Mouse (Mus musculus): ENCODE results near the gene Wbp4. TPM values are rescaled to one million over a fixed set of nuclear protein-coding genes. Genes with fewer than 3 reads are reported as not detected.

Gene Wbp4
- polyA plus RNA-seq, 1 experiment from 2014 or later, result 36.4 TPM

GRCm38 (mm10) chr14:79513951-79514350, 32.6 kb upstream of the Wbp4 start:
- no peaks in the 10 kb centered on the region for H3K9me3 ChIP-seq (replicated peaks; ENCODE audit: control insufficient read depth, low read length)
- H3K27ac ChIP-seq (ENCODE audit: low read length), result peak overlapping the region; percentile 20; the same call in 1 of the 2 replicates
- no peak overlapping the region for H3K9ac ChIP-seq (ENCODE audit: low read length)
- H3K4me1 ChIP-seq (ENCODE audit: control insufficient read depth, insufficient read depth, low read length), result peaks cover 13% of the 10 kb centered on the region
- H3K27me3 ChIP-seq (ENCODE audit: control insufficient read depth, insufficient read depth, low read length), result no peaks in the 10 kb centered on the region
- ATAC-seq (ENCODE audit: insufficient read depth, low FRiP score), result no peak
- no peak overlapping the region for H3K4me2 ChIP-seq (ENCODE audit: low read depth, low read length)
- 78% methylated on average over 2 of the region's 2 CpGs for WGBS
- H3K36me3 ChIP-seq (ENCODE audit: control insufficient read depth, insufficient read depth, low read length), result no peaks in the 10 kb centered on the region
- H3K4me3 ChIP-seq (replicated peaks; ENCODE audit: low read length), result no peak overlapping the region

GRCm38 (mm10) chr14:79511521-79511920, 30.2 kb upstream of the Wbp4 start:
- no peak for ATAC-seq (ENCODE audit: insufficient read depth, low FRiP score)
- H3K4me1 ChIP-seq (ENCODE audit: control insufficient read depth, insufficient read depth, low read length), result peaks cover 11% of the 10 kb centered on the region
- H3K27ac ChIP-seq (ENCODE audit: low read length), result no peak overlapping the region
- no peak overlapping the region for H3K9ac ChIP-seq (ENCODE audit: low read length)
- no peak overlapping the region for H3K4me2 ChIP-seq (ENCODE audit: low read depth, low read length)
- H3K4me3 ChIP-seq (replicated peaks; ENCODE audit: low read length), result no peak overlapping the region
- H3K36me3 ChIP-seq (ENCODE audit: control insufficient read depth, insufficient read depth, low read length), result no peaks in the 10 kb centered on the region
- no peaks in the 10 kb centered on the region for H3K27me3 ChIP-seq (ENCODE audit: control insufficient read depth, insufficient read depth, low read length)
- 74% methylated on average over 1 of the region's 1 CpGs for WGBS
- no peaks in the 10 kb centered on the region for H3K9me3 ChIP-seq (replicated peaks; ENCODE audit: control insufficient read depth, low read length)

DNA sequence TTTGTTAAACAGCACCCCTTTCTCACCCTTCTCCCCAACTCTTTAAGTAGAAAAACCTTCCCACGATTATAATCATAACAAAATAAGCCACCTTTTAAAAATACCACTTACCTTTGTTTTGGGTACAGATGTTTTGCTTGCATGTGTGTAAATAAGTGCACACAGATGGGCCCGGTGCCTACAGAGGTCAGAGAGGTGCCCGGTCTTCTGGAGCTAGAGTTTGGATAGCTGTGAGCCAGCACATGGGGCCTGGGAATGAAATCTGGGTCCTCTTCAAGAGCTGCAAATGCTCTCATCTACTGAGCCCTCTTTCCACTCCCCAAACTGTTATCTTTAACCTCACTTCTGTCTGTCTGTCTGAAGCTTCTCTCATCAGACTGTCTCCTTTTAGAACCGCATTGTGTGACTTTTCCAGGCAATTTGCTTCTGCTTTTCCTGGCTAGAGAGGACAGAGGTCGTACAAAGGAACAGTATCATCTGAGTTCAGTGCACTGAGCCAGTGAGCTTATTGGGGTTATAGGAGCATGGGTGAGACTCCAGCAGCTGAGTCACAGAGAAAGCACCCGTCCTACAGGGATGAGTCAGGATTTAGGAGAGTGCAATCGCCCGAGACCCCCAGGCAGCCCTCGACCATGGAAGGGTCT, 27.5 kb upstream of the Wbp4 start:
- no peak for ATAC-seq (ENCODE audit: insufficient read depth, low FRiP score)
- no peaks in the 10 kb centered on the region for H3K36me3 ChIP-seq (ENCODE audit: control insufficient read depth, insufficient read depth, low read length)
- no peak overlapping the region for H3K9ac ChIP-seq (ENCODE audit: low read length)
- peaks cover 15% of the 10 kb centered on the region for H3K4me1 ChIP-seq (ENCODE audit: control insufficient read depth, insufficient read depth, low read length)
- H3K4me3 ChIP-seq (replicated peaks; ENCODE audit: low read length), result no peak overlapping the region
- WGBS, result 75% methylated on average over 9 of the region's 9 CpGs
- no peak overlapping the region for H3K27ac ChIP-seq (ENCODE audit: low read length)
- no peak overlapping the region for H3K4me2 ChIP-seq (ENCODE audit: low read depth, low read length)
- H3K9me3 ChIP-seq (replicated peaks; ENCODE audit: control insufficient read depth, low read length), result no peaks in the 10 kb centered on the region
- H3K27me3 ChIP-seq (ENCODE audit: control insufficient read depth, insufficient read depth, low read length), result no peaks in the 10 kb centered on the region

DNA sequence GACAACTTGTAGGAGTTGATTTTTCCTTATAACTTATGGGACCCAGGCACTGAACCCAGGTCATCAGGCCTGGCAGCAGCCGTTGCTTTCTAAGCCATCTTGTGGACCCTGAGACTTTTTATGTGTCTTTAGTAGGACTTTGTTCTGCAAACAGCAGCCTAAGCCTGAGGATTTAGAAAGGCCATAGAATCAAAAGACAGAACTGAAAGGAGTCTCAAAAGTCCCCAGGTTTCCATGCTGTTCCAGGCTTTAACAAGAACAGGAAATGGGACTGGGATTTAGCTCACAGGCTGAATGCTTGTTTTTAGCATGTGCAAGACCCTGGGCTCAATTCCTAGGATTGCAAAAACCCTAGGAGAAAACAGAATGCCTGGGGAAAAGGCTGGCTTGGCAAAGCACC, 26.5 kb upstream of the Wbp4 start:
- Histone ChIP-seq H3K4me1 (ENCODE audit: control insufficient read depth, insufficient read depth, low read length) (peaks cover 23% of the 10 kb centered on the region), H3K9ac (ENCODE audit: low read length) (no peak overlapping the region), H3K36me3 (ENCODE audit: control insufficient read depth, insufficient read depth, low read length) (no peaks in the 10 kb centered on the region), H3K4me3 (replicated peaks; ENCODE audit: low read length) (no peak overlapping the region), H3K4me2 (ENCODE audit: low read depth, low read length) (no peak overlapping the region), H3K27me3 (ENCODE audit: control insufficient read depth, insufficient read depth, low read length) (no peaks in the 10 kb centered on the region), H3K9me3 (replicated peaks; ENCODE audit: control insufficient read depth, low read length) (no peaks in the 10 kb centered on the region), H3K27ac (ENCODE audit: low read length) (peak overlapping the region; percentile 80)
- ATAC-seq (ENCODE audit: insufficient read depth, low FRiP score), result no peak
- WGBS, result 51% methylated on average over 1 of the region's 1 CpGs

DNA sequence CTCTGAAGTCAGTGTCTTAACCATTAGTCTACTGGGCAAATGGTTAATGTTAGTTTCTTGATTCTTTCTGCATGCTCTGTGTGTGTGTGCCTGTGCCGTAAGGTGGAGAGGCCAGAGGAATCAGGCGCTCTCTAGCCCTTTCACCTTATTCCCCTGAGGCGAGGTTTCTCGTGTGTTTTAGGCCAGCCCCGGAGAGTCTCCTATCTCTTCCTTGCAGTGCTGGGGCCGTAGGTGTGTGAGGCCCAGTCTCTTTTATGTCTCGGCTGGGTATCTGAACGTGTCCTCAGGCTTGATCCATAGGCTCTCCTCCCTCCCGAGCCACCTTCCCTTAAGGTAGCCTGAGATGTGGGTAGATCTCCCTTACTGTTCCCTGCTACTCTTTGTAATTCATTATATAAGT, 24.9 kb upstream of the Wbp4 start:
- no peaks in the 10 kb centered on the region for H3K9me3 ChIP-seq (replicated peaks; ENCODE audit: control insufficient read depth, low read length)
- H3K27ac ChIP-seq (ENCODE audit: low read length), result no peak overlapping the region; the same call in 1 of the 2 replicates
- peaks cover 23% of the 10 kb centered on the region for H3K4me1 ChIP-seq (ENCODE audit: control insufficient read depth, insufficient read depth, low read length)
- H3K36me3 ChIP-seq (ENCODE audit: control insufficient read depth, insufficient read depth, low read length), result no peaks in the 10 kb centered on the region
- no peak overlapping the region for H3K9ac ChIP-seq (ENCODE audit: low read length)
- 69% methylated on average over 9 of the region's 9 CpGs for WGBS
- ATAC-seq (ENCODE audit: insufficient read depth, low FRiP score), result no peak
- H3K27me3 ChIP-seq (ENCODE audit: control insufficient read depth, insufficient read depth, low read length), result no peaks in the 10 kb centered on the region
- H3K4me3 ChIP-seq (replicated peaks; ENCODE audit: low read length), result no peak overlapping the region
- no peak overlapping the region for H3K4me2 ChIP-seq (ENCODE audit: low read depth, low read length)

DNA sequence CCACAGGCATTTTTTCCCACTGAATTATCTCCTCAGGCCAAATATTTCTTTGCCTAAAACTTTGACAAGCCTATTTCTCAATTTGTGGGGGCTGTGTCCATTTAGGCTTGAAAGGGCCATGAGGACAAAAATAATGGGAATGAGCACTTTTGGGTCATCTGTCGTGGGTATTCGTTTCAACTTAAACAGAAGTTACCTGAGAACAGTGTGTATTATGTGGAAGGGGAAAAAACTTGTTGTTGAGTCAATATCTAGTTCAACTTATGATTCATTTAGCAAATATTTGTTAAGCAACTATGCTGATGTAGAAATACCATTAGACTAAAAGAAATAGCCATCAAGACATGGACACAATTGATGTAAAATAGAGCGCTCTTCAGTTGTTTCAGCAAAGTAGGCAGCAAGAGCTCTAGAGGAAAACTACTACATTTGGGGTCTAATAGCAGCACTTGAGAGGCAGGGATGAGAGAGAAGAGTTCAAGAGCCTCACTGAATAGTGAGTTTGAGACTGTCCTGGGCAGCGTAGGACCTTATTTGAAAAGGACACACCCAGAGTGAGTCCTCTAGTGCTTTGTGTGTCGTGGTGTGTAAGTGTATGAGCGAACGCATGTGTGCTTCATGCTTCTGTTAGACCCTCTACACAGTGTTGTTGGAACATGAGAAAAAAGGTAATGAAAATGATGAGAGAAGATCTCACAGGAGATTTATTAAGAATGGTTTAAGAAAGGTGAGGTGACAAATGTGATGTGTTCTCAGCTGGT, 23.1 kb upstream of the Wbp4 start:
- Histone ChIP-seq H3K4me2 (ENCODE audit: low read depth, low read length) (no peak overlapping the region), H3K27ac (ENCODE audit: low read length) (peak overlapping the region; percentile 84), H3K4me3 (replicated peaks; ENCODE audit: low read length) (no peak overlapping the region), H3K9me3 (replicated peaks; ENCODE audit: control insufficient read depth, low read length) (no peaks in the 10 kb centered on the region), H3K9ac (ENCODE audit: low read length) (no peak overlapping the region), H3K27me3 (ENCODE audit: control insufficient read depth, insufficient read depth, low read length) (no peaks in the 10 kb centered on the region), H3K36me3 (ENCODE audit: control insufficient read depth, insufficient read depth, low read length) (no peaks in the 10 kb centered on the region), H3K4me1 (ENCODE audit: control insufficient read depth, insufficient read depth, low read length) (peaks cover 19% of the 10 kb centered on the region)
- no peak for ATAC-seq (ENCODE audit: insufficient read depth, low FRiP score)
- 73% methylated on average over 7 of the region's 7 CpGs for WGBS

- H3K4me3 ChIP-seq (replicated peaks; ENCODE audit: low read length), result no peak overlapping the region
- 49% methylated on average over 5 of the region's 5 CpGs for WGBS
- H3K9ac ChIP-seq (ENCODE audit: low read length), result no peak overlapping the region
- H3K27me3 ChIP-seq (ENCODE audit: control insufficient read depth, insufficient read depth, low read length), result no peaks in the 10 kb centered on the region
- H3K27ac ChIP-seq (ENCODE audit: low read length), result peak overlapping the region; percentile 84
- peak; percentile 61; the same call in 1 of the 2 replicates for ATAC-seq (ENCODE audit: insufficient read depth, low FRiP score)
- H3K4me1 ChIP-seq (ENCODE audit: control insufficient read depth, insufficient read depth, low read length), result peaks cover 19% of the 10 kb centered on the region
- no peaks in the 10 kb centered on the region for H3K36me3 ChIP-seq (ENCODE audit: control insufficient read depth, insufficient read depth, low read length)
- H3K4me2 ChIP-seq (ENCODE audit: low read depth, low read length), result no peak overlapping the region
- no peaks in the 10 kb centered on the region for H3K9me3 ChIP-seq (replicated peaks; ENCODE audit: control insufficient read depth, low read length)
Measured at GRCm38 (mm10) chr14:79503371-79504075, 22.2 kb upstream of the Wbp4 start.

- Histone ChIP-seq H3K9me3 (replicated peaks; ENCODE audit: control insufficient read depth, low read length) (no peaks in the 10 kb centered on the region), H3K27ac (ENCODE audit: low read length) (no peak overlapping the region), H3K4me3 (replicated peaks; ENCODE audit: low read length) (no peak overlapping the region), H3K9ac (ENCODE audit: low read length) (no peak overlapping the region), H3K4me2 (ENCODE audit: low read depth, low read length) (no peak overlapping the region), H3K4me1 (ENCODE audit: control insufficient read depth, insufficient read depth, low read length) (peaks cover 12% of the 10 kb centered on the region; the same call in 1 of the 2 replicates), H3K36me3 (ENCODE audit: control insufficient read depth, insufficient read depth, low read length) (no peaks in the 10 kb centered on the region), H3K27me3 (ENCODE audit: control insufficient read depth, insufficient read depth, low read length) (no peaks in the 10 kb centered on the region)
- ATAC-seq (ENCODE audit: insufficient read depth, low FRiP score), result no peak
- 76% methylated on average over 4 of the region's 4 CpGs for WGBS
Measured at GRCm38 (mm10) chr14:79500756-79501155, 19.4 kb upstream of the Wbp4 start.

GRCm38 (mm10) chr14:79499326-79499725, 18.0 kb upstream of the Wbp4 start:
- no peak for ATAC-seq (ENCODE audit: insufficient read depth, low FRiP score)
- Histone ChIP-seq H3K9ac (ENCODE audit: low read length) (no peak overlapping the region), H3K27me3 (ENCODE audit: control insufficient read depth, insufficient read depth, low read length) (no peaks in the 10 kb centered on the region), H3K36me3 (ENCODE audit: control insufficient read depth, insufficient read depth, low read length) (no peaks in the 10 kb centered on the region), H3K27ac (ENCODE audit: low read length) (no peak overlapping the region), H3K4me1 (ENCODE audit: control insufficient read depth, insufficient read depth, low read length) (peaks cover 12% of the 10 kb centered on the region; the same call in 1 of the 2 replicates), H3K4me2 (ENCODE audit: low read depth, low read length) (no peak overlapping the region), H3K4me3 (replicated peaks; ENCODE audit: low read length) (no peak overlapping the region), H3K9me3 (replicated peaks; ENCODE audit: control insufficient read depth, low read length) (no peaks in the 10 kb centered on the region)
- 65% methylated on average over 9 of the region's 9 CpGs for WGBS

All from stomach, embryonic 16.5 days (tissue).